Mouse (Mus musculus) bone marrow macrophage, adult 2 months (primary cell): Measurements from ENCODE around the gene Cnih2.

Experiments used
- CTCF ChIP-seq: IDR thresholded peaks from 2 replicates; pipeline ENCODE4 v1.5.1; 2012; ENCODE audit warnings: low read depth, mild to moderate bottlenecking, low read length, moderate library complexity
- POLR2A ChIP-seq: IDR thresholded peaks from 2 replicates; pipeline ENCODE4 v1.6.1; 2012; ENCODE audit warnings: mild to moderate bottlenecking, low read depth, low read length, borderline replicate concordance

GRCm38 (mm10) chr19:5106731-5107191 is 8.4 kb upstream of the Cnih2 start, which contains the start of gene Rab1b:
- TF ChIP-seq CTCF (no peak), POLR2A (no peak)
